Mouse (Mus musculus): ENCODE results near the gene A730049H05Rik.

A730049H05Rik gene

DNA sequence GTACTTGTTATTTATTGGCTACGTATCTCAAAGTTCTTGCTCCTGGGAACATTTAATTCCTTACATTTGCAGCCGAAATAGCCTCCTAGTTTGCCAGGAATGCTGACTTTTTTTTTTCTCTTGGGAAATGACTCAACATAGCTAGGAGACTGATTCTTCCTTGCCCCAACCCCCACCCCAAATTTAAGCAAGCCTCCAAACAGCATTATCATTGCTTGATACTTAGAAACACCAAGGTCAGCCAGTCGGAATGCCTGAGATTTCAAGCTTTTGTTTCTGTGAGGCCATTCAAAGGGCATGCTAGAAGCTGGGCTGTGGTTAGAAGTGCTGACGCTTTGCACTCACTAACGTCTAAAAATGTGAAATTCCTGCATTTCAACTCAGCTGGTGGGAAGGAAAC is 11.1 kb downstream of the A730049H05Rik start:
- no peak for ATAC-seq (ENCODE audit: low TSS enrichment)

DNA sequence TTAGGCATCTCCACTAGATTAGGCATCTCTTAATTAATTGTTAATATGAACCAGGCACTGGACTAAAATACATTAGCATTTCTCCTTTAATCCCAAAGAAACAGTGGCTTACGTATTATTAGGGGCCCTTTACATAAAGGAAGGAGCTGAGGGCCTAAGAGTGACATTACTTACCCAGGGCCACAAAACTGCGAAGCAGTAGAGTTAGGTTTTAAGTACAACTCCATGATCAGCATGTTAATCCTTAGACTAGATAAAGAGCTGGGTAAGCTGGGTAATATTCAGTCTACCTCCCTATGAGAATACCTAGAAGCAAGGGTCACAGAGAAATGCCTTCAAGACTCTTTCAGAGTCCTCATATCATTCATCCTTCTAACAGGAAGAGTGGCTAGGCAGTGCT is 12.9 kb downstream of the A730049H05Rik start:
- no peak for ATAC-seq (ENCODE audit: low TSS enrichment)

DNA sequence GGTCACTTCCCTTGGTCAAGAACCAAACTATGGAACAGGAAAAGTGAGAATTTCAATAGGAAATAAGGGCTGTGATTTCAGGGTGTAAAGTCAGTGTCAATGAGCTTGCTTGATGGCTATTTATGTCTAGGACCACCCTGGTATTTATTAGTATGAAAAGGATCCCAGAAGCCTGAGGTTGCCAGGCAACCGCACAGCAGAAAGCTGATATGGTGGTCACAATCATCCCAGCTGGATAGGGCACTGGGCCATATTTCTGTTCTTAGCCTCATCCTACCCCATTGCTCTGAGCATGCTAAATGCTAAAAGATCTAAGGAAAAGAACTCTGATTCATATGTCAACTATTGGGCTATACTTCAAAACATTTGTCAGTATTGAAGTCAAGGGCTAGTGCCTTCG is 14.8 kb downstream of the A730049H05Rik start:
- ATAC-seq (ENCODE audit: low TSS enrichment): no peak

DNA sequence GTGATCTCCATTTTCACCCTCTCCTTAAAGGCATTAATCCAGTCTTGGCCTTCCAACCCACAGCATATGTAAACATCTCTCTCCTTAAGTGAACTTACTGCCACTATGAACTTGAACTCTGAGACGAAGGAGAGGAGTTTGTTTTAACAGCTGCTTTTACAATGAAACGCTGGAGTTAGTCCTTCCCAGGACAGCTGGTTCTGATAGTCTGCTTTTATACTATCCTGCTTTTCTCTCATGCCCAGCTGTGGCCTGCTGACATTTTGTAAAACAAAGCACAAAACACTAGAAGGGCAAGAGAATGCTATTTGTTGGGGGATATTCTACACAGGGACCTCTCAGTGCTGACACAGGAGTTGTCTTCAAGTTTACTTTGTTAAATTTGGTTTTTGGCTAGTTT is 25.7 kb downstream of the A730049H05Rik start:
- no peak for ATAC-seq (ENCODE audit: low TSS enrichment)

DNA sequence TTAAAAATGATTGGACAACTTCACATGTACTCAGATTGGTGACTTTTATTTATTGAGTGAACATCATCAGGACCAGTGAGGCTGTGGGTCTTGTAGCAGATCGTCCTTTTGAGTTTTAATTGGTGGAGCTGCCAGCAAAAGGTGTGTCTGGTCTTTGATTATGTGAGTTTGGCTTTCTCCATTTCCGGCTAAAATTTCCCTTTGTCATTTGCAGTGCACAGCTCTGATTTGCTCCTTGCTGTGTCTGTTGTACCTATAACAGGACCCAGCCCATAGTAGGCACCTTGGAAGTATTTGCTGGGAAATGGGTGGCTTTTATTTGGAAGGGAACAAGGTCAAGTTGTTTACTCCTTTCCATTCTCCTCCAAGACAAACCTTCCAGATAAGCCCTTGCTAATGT is 27.2 kb downstream of the A730049H05Rik start:
- no peak for ATAC-seq (ENCODE audit: low TSS enrichment)

DNA sequence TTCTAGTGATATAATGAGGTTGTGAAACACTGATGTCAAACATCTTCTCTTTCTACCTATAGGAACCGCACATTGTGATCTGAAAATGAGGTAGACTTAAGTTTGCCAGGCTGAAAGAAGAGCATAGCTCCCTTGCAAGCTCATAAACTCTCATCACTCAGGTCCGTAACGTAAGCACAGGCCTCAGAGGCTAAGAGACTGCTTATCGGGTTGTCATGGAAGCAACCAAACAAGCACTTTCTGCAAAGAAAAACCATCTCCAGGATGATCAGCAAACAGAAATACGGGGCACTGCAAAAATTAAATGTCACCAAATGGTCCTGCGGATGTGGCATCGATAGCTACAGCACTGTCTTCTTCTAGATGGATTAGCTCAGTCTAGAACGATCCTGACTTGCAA is 29.6 kb downstream of the A730049H05Rik start:
- ATAC-seq (ENCODE audit: low TSS enrichment): no peak

DNA sequence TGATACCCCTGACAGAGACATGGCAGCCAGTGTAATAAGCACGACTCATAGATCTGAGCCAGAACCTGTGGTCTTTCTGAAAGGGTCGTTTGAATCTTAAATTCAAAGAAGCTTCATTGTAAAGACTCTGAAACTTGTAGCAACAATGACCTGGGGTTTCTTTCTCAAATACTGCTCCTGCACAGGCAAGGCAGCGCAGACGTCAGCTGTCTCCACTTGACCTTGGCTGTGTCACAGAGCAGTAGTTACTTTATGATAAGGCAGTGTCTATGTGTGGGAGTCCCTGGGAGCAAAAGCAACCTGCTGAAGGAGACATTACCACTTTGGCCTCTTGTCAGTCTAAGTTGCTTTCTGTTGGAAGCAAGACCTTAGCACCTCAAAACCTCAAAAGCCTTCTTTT is 30.3 kb downstream of the A730049H05Rik start:
- no peak for ATAC-seq (ENCODE audit: low TSS enrichment)

DNA sequence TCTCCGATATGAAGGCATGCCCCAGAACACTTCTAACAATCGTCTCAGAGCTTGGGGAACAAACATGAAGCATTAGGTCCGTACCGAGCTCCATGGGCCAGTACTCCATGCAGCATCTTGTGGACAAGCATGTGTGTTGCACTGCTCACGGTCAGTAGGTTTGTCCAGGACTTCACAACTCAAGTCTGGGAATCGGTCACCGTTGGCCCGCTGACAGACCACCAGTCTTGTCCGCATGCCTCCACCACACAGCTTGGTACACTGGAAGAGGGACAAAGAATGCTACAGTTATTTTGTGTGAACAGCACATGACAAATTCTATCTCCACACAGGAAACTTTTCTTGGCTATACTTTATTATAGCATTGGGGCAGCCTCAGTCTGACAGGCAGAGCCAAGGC is 32.9 kb downstream of the A730049H05Rik start:
- ATAC-seq (ENCODE audit: low TSS enrichment): no peak

DNA sequence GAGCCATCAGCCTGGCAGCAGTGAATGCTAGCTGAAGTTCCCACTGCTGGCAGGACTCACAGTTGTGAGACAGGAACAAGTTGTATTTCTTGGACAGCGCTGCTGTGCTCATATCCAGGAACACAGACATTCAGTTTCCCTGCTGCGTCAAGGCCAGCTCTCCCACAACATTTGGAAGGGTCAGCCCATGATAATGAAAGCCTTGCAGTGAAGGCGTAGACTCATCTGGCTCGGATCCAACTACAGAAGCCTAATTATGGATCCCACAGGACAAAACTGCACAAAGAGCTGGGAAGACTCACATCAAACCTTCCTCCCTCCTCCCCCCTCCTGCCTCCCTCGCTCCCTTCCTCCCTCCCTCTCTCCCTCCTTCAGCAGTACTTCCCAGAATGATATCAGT is 34.0 kb downstream of the A730049H05Rik start:
- ATAC-seq (ENCODE audit: low TSS enrichment): peak; percentile 99

DNA sequence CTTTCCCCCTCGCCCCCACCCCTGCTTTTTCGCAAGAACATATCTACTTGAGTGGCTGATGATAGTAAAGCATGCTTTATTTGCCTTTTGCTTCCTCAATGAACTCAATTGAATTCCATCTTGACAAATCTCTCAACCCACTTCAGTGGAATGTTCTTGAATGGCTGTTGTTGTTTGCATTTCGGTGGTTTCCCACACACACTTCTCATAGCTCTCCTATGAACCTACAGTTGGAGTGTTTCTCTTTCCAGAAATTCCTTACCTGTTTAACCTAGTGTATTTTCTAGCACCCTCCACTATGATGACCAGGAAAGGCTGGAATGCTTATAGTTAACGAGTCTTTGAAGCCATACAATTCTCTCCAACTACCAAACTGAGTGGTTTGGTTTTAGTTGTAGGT is 38.6 kb downstream of the A730049H05Rik start:
- no peak for ATAC-seq (ENCODE audit: low TSS enrichment)

DNA sequence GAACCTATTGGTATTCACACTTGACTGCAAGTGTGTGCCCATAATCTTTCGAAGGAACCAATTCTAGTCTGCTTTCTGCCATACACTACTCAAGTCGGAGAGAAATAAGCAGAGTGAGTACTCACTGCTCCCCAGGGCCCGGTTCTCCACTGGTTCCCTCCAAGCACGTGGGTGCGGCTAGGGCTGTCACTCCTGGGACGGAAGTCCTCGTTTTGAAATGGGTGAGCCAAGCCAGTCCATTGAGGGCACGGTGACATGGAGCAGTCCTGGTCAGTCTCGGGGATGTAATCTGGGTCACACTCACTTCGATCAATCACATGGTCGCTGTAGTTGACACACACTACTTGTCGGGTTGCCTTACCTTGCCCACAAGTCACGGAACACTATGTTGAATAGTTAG is 41.5 kb downstream of the A730049H05Rik start:
- no peak for ATAC-seq (ENCODE audit: low TSS enrichment)

DNA sequence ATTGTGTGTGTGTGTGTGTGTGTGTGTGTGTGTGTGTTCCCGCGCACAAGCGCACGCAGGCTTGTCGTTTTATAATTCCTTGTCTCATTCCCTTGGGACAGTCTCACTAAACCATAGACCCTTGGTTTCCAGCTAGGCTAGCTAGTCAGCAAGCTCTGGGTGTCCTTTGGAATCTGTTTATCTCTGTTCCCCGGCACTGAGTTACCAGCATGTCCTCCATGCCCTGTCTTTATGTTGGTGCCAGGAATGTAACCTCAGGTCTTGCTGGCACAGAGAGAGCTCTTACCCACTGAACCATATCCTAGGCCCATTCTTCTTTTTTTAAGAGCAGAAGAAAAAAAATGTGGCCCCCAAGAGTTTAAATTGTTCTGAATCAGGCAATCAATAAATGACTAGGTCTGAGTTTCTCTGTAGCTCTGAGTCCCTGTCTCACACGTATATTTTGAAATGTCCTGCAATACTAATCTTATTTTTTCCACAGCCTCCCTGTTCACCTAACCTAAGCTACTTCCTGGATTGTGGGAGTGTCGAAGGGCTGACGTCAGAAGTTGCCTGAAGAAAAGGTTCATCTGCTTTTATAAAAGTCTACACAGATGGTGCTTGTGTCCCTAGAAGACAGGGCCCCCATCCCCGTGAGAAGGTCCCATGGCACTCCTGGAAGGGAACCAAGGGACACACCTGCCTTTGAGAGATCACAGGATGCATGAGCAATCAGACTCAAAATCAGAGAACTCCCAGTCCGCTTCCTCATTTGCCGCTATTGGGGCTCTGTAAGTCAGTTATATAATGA is 42.6 kb downstream of the A730049H05Rik start:
- ATAC-seq (ENCODE audit: low TSS enrichment): no peak

DNA sequence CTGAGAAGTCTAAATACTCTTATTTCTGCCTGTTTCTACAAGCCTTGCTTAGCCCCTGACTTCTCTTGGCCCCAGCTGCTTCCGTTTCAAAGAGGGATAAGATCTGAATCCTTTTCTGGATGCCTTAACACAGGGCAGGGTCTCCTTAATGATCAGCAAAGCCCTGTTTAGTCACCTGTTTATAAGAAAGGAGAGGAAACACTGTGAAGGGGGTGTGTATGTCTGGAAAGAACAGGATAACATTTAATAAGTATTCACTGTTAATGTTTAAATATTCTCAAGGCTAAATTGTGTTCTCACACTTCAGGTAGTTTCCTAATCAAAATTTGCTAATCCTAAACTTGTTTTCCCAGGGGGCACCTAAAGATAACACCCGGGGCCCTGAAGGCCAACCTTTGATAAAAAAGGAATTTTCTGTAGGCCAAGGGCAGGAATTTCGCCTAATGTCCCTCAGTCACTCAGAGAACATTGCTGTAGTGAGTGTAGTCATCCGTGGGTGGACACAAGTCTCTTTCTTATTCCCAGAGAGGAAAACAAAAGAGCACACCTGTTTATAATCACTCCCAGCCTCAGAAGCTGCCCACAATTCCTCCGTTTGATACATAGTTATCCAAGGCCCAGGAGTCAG is 44.1 kb downstream of the A730049H05Rik start:
- no peak for ATAC-seq (ENCODE audit: low TSS enrichment)

DNA sequence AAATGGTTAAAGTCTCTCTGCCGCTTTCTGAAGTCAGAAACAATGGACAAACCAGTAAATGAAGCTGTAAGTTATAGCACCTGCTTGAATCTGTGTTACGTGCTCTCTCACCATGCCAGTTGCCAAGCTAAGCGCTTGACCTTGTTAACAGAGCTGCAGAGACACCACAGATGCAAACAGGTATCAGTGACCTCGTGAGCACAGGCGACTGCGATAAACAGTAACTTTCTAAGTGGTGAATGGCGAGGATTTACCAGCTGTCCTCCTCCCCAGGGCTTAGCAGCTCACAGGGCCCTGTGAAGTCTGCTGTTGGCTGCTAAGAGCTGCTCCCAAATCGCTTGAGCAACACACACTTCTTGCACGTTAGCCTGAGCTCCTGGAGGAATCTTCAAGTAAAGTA is 46.3 kb downstream of the A730049H05Rik start:
- no peak for ATAC-seq (ENCODE audit: low TSS enrichment)

DNA sequence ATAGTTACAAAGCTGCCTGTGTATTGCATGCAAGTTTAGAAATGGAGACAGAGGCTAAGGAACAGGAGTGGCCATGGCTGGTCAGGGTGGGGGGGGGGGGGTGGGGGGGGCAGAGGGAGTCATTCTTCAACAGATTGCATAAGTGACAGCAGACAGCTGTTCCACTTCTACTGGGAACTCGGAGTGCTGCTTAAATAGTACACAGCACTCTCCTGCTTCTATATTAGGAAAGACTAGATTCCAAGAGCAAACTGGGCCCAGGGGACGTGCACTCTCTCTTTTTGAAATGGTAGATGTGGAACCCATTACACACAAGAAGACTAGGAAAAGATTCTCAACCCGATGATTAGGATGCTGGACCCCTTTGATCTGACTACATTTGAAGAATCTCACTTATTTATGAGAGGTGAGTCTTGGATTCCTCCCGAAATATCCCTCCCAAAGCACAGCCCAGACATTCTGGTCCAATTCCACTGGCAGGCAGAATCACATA is 52.9 kb downstream of the A730049H05Rik start, which contains the start of gene Gm15737:
TSS of gene Gm15737 (plus strand) at position 269 of the 493 bp plus-strand sequence.
- ATAC-seq (ENCODE audit: low TSS enrichment): peak; percentile 95

DNA sequence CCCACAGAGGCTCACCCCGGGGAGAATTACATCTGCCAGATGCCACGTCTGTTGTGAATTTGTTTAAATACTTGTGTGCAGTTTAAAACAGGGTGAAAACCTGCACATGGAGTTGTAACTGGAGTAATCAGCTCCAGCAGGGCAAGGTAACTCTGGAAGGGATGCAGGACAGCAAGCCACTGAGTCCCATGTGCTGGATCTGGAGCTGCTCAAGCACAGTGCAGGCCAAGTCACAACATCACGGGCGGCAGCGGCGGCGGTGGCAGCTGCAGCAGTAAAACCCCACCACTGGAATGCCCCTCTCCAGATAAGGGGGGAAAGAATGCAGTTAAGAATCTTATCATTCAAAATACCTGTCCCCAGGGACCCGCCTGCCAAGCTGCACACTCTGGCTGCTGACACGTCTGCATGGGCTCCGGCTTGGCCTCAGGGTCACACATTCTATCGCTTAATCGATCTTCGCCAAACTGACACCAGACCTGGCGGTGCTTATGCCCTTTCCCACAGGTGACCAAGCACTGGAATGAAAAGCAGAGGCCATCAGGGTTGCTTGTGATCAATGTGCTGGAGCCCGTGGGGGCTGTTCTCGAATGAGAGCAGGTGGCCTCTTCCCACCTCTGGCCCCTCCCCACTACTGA is 53.4 kb downstream of the A730049H05Rik start:
- ATAC-seq (ENCODE audit: low TSS enrichment): no peak; the same call in none of the 2 replicates

DNA sequence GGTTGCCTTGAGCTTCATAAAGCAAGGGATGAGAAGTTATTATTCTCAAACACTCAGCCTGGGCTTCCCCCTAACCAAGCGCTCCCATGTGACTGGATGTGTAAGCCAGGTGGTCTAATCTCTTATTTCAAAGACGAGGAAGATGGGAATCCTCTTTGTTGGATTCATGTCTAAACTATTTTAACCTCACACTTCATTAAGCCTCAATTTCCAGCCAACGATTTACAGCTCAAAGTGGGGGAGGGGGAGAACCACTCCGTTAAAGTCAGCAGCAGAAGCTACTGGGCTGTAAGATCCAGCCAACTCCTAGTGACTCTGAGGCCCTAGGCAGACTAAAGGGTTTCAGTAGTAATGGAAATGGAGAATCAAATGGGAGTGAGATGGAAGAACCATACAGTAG is 55.5 kb downstream of the A730049H05Rik start:
- ATAC-seq (ENCODE audit: low TSS enrichment): no peak

DNA sequence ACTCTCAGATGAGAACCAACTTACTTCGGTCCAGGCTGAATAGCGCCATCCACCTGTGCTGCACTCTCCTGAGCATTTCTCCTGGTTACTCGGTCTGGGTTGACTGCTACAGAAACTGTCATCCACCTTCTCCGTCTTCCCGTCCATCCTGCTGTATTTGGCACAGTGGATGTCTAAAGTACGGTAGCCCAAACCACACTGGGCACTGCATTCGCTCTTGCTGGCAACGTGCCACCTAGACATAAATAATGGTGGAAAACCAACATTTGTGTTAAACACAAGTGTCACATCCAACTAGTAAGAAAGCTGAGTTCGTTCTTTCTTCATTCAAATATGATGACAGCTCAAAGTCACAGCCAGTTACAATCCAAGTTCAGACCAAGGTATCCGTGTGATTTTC is 56.5 kb downstream of the A730049H05Rik start:
- ATAC-seq (ENCODE audit: low TSS enrichment): no peak

DNA sequence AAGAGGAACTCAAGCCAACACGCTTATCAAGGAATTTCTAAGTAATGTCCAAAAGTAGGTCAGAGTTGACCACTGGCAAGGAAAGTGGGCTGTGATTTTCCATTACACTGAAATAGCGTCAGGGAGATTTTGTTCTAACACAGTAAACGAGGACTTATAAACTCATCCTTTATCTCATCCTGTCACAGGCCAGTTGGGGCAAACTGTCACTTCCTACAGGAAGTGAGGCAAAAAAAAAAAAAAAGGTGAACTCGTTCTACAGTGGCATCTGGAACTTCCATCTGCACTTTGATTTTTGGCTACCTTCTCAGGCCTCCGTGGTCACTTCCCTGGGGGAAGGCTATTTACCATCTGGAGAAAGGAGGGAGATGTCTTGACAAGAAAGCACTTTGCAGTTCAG is 58.6 kb downstream of the A730049H05Rik start:
- ATAC-seq (ENCODE audit: low TSS enrichment): no peak

DNA sequence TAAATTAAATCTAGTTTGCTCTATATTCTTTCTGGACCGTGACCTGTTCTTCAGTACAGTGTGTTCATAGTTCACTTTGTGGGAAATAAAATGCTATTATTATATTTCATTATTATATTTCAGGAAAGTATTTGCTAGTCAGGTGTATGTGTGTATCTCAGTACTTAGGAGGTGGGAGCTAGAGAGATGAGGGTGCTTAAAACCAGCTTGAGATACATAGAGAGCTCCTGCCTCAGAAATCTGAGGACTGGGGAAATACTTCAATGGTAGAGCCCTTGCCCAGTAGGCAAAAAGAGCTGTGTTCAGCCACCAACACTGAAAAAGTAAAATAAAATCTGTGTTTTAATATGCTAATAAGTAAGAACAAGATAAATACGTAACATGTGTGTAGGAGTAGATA is 59.1 kb downstream of the A730049H05Rik start:
- ATAC-seq (ENCODE audit: low TSS enrichment): no peak

DNA sequence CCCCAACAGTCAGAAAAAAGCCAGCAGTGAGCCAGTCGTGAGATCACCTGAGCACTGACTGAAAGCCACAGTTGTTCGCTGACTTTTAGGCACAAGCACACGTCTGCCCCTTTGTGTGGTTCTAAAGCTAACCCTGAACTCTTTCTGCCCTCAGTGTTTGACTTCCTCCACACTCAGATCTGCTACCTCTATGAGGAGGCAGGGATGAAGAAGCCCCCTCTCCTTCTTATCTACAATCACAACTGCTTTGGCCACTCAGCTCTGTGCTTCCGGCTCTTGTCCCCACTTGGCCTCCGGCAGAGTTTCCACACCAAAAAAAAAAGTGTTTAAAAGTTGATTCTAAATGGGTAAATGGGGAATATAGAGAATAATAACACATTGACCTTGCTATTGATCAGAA is 59.8 kb downstream of the A730049H05Rik start:
- ATAC-seq (ENCODE audit: low TSS enrichment): no peak

DNA sequence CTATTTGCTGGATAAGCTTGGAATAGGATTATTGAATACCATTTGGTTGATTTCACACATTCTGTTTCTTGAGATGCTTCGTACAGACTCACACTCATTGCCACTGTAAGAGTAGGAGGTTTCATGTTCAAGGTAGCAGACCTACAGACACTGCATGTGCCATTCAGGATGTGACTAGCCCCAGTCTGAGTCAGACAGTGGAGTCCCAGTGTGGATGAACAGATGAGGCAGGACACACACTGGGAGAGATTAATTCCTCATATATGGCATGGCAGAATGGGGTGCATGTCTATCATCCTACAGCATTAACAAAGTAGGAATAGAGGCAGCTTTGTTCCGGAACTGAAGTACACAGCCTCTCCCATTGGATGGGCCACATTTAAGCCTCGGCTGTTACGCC is 61.0 kb downstream of the A730049H05Rik start:
- ATAC-seq (ENCODE audit: low TSS enrichment): peak; percentile 41; the same call in 1 of the 2 replicates

DNA sequence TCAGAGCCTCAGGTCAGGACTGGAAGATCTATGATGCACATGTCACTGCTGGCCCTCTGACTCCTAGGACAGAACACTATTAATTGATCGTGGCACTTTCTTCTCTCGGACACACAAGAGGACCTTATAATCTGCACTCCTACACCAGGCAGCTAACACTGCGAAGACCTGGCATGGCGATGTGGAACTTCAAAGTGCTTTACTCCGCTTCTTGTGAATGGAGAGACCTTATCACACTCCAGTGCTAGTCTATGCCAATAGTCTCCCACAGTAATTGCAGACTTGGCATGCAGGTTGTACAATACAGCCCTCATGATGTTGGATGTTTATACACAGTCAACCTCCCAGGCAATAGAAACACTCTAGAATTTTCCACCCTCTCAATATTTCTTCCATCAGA is 62.5 kb downstream of the A730049H05Rik start:
- no peak for ATAC-seq (ENCODE audit: low TSS enrichment)

Data from frontal cortex, adult (tissue).